In genomic region chr10:53102423-53102822, GRCm38 (mm10) we compare ENCODE assay signal across 29 mouse cellular contexts.
DNase-seq lines count a peak whose midpoint lies in the region; ATAC-seq lines count a peak whose summit lies in the region.
"Had no signal": no experiment of that assay in that cellular context is flagged by ENCODE, and none has a peak within 500 bp of the region (broad histone marks: within the 10 kb centered on the region; RNA-seq: fewer than 3 reads in every experiment).

No protein-coding gene starts in this region.

- H3K27ac ChIP-seq in heart, embryonic 12.5 days (ENCODE audit: poor library complexity, severe bottlenecking), result no peak overlapping the region
- H3K27ac ChIP-seq: embryonic facial prominence, embryonic 10.5 days; embryonic facial prominence, embryonic 13.5 days; forebrain, embryonic 12.5 days; heart, embryonic 15.5 days; hindbrain, embryonic 10.5 days; hindbrain, embryonic 13.5 days; intestine, embryonic 15.5 days had no signal

- H3K9ac ChIP-seq in heart, embryonic 12.5 days, result no peak overlapping the region
- H3K9ac ChIP-seq: embryonic facial prominence, embryonic 13.5 days; forebrain, embryonic 12.5 days; forebrain, postnatal 0 days; heart, embryonic 15.5 days; hindbrain, embryonic 13.5 days; intestine, embryonic 15.5 days had no signal

- no peak overlapping the region for H3K4me3 ChIP-seq in heart, embryonic 12.5 days
- H3K4me3 ChIP-seq: embryonic facial prominence, embryonic 10.5 days; embryonic facial prominence, embryonic 13.5 days; erythroblast, embryonic 14.5 days; forebrain, embryonic 12.5 days; heart, embryonic 15.5 days; hindbrain, embryonic 10.5 days; hindbrain, embryonic 13.5 days; intestine, embryonic 15.5 days had no signal

- no peak overlapping the region for H3K4me2 ChIP-seq in heart, embryonic 12.5 days
- H3K4me2 ChIP-seq: embryonic facial prominence, embryonic 13.5 days; forebrain, embryonic 12.5 days; heart, embryonic 11.5 days; heart, embryonic 15.5 days; hindbrain, embryonic 13.5 days; intestine, embryonic 15.5 days had no signal

- H3K9me3 ChIP-seq in heart, embryonic 12.5 days (replicated peaks), result no peaks in the 10 kb centered on the region
- H3K9me3 ChIP-seq: embryonic facial prominence, embryonic 10.5 days; embryonic facial prominence, embryonic 13.5 days; forebrain, embryonic 12.5 days; G1E; heart, embryonic 15.5 days; hindbrain, embryonic 10.5 days; hindbrain, embryonic 13.5 days; intestine, embryonic 15.5 days had no signal

- no peaks in the 10 kb centered on the region for H3K36me3 ChIP-seq in heart, embryonic 12.5 days
- H3K36me3 ChIP-seq: embryonic facial prominence, embryonic 10.5 days; embryonic facial prominence, embryonic 13.5 days; forebrain, embryonic 12.5 days; G1E; heart, embryonic 15.5 days; hindbrain, embryonic 10.5 days; hindbrain, embryonic 13.5 days; intestine, embryonic 15.5 days had no signal

- no peaks in the 10 kb centered on the region for H3K27me3 ChIP-seq in heart, embryonic 12.5 days (replicated peaks)
- H3K27me3 ChIP-seq: CH12.LX; embryonic facial prominence, embryonic 13.5 days; forebrain, embryonic 12.5 days; heart, embryonic 15.5 days; hindbrain, embryonic 13.5 days; intestine, embryonic 15.5 days; Patski had no signal

- no peaks in the 10 kb centered on the region for H3K4me1 ChIP-seq in heart, embryonic 12.5 days (replicated peaks)
- H3K4me1 ChIP-seq: embryonic facial prominence, embryonic 10.5 days; embryonic facial prominence, embryonic 13.5 days; forebrain, embryonic 12.5 days; heart, embryonic 15.5 days; hindbrain, embryonic 10.5 days; hindbrain, embryonic 13.5 days; intestine, embryonic 15.5 days had no signal

- WGBS in heart, embryonic 12.5 days, result 83% methylated on average over 2 of the region's 2 CpGs

- no peak for ATAC-seq in heart, embryonic 12.5 days (ENCODE audit: insufficient number of reproducible peaks, low FRiP score)
- ATAC-seq: forebrain, postnatal 0 days; hindbrain, embryonic 16.5 days; intestine, embryonic 15.5 days; Patski had no signal

- peak; percentile 28 to 39 for DNase-seq in cerebellum, postnatal 10 days
- no peak for DNase-seq in cerebellum, adult 9-11 months
- peak; percentile 7 for DNase-seq in cerebellum, postnatal 36 days
- DNase-seq in cerebellum, adult 18-20 months, result no peak
- DNase-seq in heart, adult 18-20 months, result peak; percentile 17 to 22
- DNase-seq in right cerebral cortex, adult 2 months (ENCODE audit: low spot score in 2 of 2), result no peak
- DNase-seq: adrenal gland, postnatal 10 days; adrenal gland, postnatal 36 days; B cell, adult 2 months; cerebellum, adult 9-10 months; embryo, embryonic 11 days; forebrain, postnatal 0 days; gastrocnemius, postnatal 36 days; kidney, adult 11 months; kidney, adult 8-10 months had no signal

Comparison
In these comparisons a context has a peak if more than half of its experiments do, and no peak if none do; other contexts are left out.
1. DNase-seq: peak in cerebellum, postnatal 10 days (2 of 2), cerebellum, postnatal 36 days (2 of 2) and heart, adult 18-20 months (2 of 2); none in cerebellum, adult 9-11 months (single experiment), cerebellum, adult 18-20 months (0 of 2) and right cerebral cortex, adult 2 months (0 of 2).